Mouse (Mus musculus) limb, embryonic 14.5 days (tissue): ENCODE results near the gene Trp63. TPM values are rescaled to one million over a fixed set of nuclear protein-coding genes. Genes with fewer than 3 reads are reported as not detected.
A peak's percentile ranks its signal among the peaks of the same experiment; 100 is the strongest.

Experiments used
- ATAC-seq: fragments of 200-750 bp; cut with Nextera tagmentation; 2 replicates; pipeline ENCODE4 v1.8.0; 2017; ENCODE audit warnings: low read depth, moderate number of reproducible peaks, moderate TSS enrichment; ENCODE audit not compliant: low FRiP score
- DNase-seq: peaks from one replicate; pipeline ENCODE4 v3.0.0-alpha.2; 2015; ENCODE audit warnings: low spot score
- H3K27ac ChIP-seq: fragments of 300-500 bp; sonication (generic); replicated peaks from 2 replicates; pipeline ENCODE4 v1.5.1; 2014; ENCODE audit warnings: low read depth, mild to moderate bottlenecking, low read length, moderate library complexity, mixed read lengths
- H3K27me3 ChIP-seq: fragments of 300-500 bp; sonication (generic); 2 replicates; pipeline ENCODE4 v1.6.1; 2014; ENCODE audit warnings: low read length, mixed read lengths; ENCODE audit not compliant: control insufficient read depth, insufficient read depth
- H3K36me3 ChIP-seq: fragments of 300-500 bp; sonication (generic); 2 replicates; pipeline ENCODE4 v1.6.1; 2014; ENCODE audit warnings: mild to moderate bottlenecking, low read length, moderate library complexity, mixed read lengths; ENCODE audit not compliant: control insufficient read depth, insufficient read depth
- H3K4me1 ChIP-seq: fragments of 300-500 bp; sonication (generic); 2 replicates; pipeline ENCODE4 v1.6.1; 2014; ENCODE audit warnings: antibody characterized with exemption, low read length, mixed read lengths; ENCODE audit not compliant: control insufficient read depth, insufficient read depth
- H3K4me2 ChIP-seq: fragments of 300-500 bp; sonication (generic); replicated peaks from 2 replicates; pipeline ENCODE4 v1.6.1; 2014; ENCODE audit warnings: low read depth, mild to moderate bottlenecking, low read length, moderate library complexity; ENCODE audit not compliant: severe bottlenecking
- H3K4me3 ChIP-seq: fragments of 300-500 bp; sonication (generic); replicated peaks from 2 replicates; pipeline ENCODE4 v1.5.1; 2014; ENCODE audit warnings: low read length
- H3K9ac ChIP-seq: fragments of 300-500 bp; sonication (generic); 2 replicates; pipeline ENCODE4 v1.6.1; 2014; ENCODE audit warnings: mild to moderate bottlenecking, low read depth, low read length, moderate library complexity; ENCODE audit not compliant: severe bottlenecking
- H3K9me3 ChIP-seq: fragments of 300-500 bp; sonication (generic); 2 replicates; pipeline ENCODE4 v1.6.1; 2016; ENCODE audit warnings: low read length; ENCODE audit not compliant: control insufficient read depth
- POLR2A ChIP-seq: fragments of 200-500 bp; IDR thresholded peaks from 2 replicates; pipeline ENCODE4 v1.8.0; 2012; ENCODE audit warnings: inconsistent platforms, mild to moderate bottlenecking, moderate library complexity, borderline replicate concordance; ENCODE audit not compliant: insufficient read depth, insufficient read length; ENCODE audit errors: extremely low read depth
- WGBS: fragments of 180-500 bp; shearing (Covaris S2); extraction: QIAGEN DNeasy Blood & Tissue Kit; methylation state at CpG from one replicate; pipeline ENCODE4 v1.1.7; 2014; 5-methylcytosine and 5-hydroxymethylcytosine counted together
- polyA plus RNA-seq, 2 experiments: library from polyadenylated mRNA; depleted of rRNA in 1 of 2; stranded (reverse) in 1 of 2; unstranded in 1 of 2; fragments of >200 nt; fragmentation: Nextera tagmentation in 1 of 2; extraction: Ambion mirVana in 1 of 2; gene quantifications; 2 replicates each; pipeline versions ENCODE4 v1.2.1 to v1.2.3; 2012 to 2014

Gene Trp63
- polyA plus RNA-seq, 2 experiments: 27.6 to 58.6 TPM

GRCm38 (mm10) chr16:25777501-25777900 lies 93.9 kb downstream of the Trp63 start:
- TF ChIP-seq POLR2A: no peak
- no peak overlapping the region for H3K4me3 ChIP-seq
- H3K36me3 ChIP-seq: no peaks in the 10 kb centered on the region
- no peak overlapping the region for H3K9ac ChIP-seq
- H3K9me3 ChIP-seq: no peaks in the 10 kb centered on the region
- no peaks in the 10 kb centered on the region for H3K27me3 ChIP-seq
- H3K4me1 ChIP-seq: no peaks in the 10 kb centered on the region
- WGBS: 79% methylated on average over 1 of the region's 1 CpGs
- DNase-seq (no peak), ATAC-seq (no peak)
- H3K27ac ChIP-seq: no peak overlapping the region
- H3K4me2 ChIP-seq: no peak overlapping the region

GRCm38 (mm10) chr16:25779964-25780363 lies 96.4 kb downstream of the Trp63 start:
- no peaks in the 10 kb centered on the region for H3K27me3 ChIP-seq
- no peak overlapping the region for H3K27ac ChIP-seq
- H3K4me1 ChIP-seq: no peaks in the 10 kb centered on the region
- H3K9ac ChIP-seq: no peak overlapping the region
- no peak overlapping the region for H3K4me2 ChIP-seq
- 54% methylated on average over 4 of the region's 4 CpGs for WGBS
- TF ChIP-seq POLR2A: no peak
- ATAC-seq (no peak), DNase-seq (peak; percentile 56)
- H3K9me3 ChIP-seq: no peaks in the 10 kb centered on the region
- H3K4me3 ChIP-seq: no peak overlapping the region
- no peaks in the 10 kb centered on the region for H3K36me3 ChIP-seq

- Histone ChIP-seq H3K4me3 (no peak overlapping the region), H3K27ac (no peak overlapping the region), H3K27me3 (no peaks in the 10 kb centered on the region), H3K4me2 (no peak overlapping the region), H3K9me3 (no peaks in the 10 kb centered on the region), H3K36me3 (no peaks in the 10 kb centered on the region), H3K4me1 (no peaks in the 10 kb centered on the region), H3K9ac (no peak overlapping the region)
- no peak for TF ChIP-seq POLR2A
- ATAC-seq (no peak), DNase-seq (no peak)
- 82% methylated on average over 2 of the region's 2 CpGs for WGBS
These were observed 100.7 kb downstream of the Trp63 start for GRCm38 (mm10) chr16:25784246-25784645.

GRCm38 (mm10) chr16:25786457-25786856 lies 102.9 kb downstream of the Trp63 start:
- H3K36me3 ChIP-seq: no peaks in the 10 kb centered on the region
- no peak overlapping the region for H3K4me3 ChIP-seq
- TF ChIP-seq POLR2A: no peak
- H3K27me3 ChIP-seq: no peaks in the 10 kb centered on the region
- no peaks in the 10 kb centered on the region for H3K9me3 ChIP-seq
- WGBS: 65% methylated on average over 5 of the region's 5 CpGs
- no peak overlapping the region for H3K9ac ChIP-seq
- ATAC-seq (no peak), DNase-seq (no peak)
- H3K27ac ChIP-seq: no peak overlapping the region
- H3K4me2 ChIP-seq: no peak overlapping the region
- H3K4me1 ChIP-seq: no peaks in the 10 kb centered on the region

- Histone ChIP-seq H3K4me3 (no peak overlapping the region), H3K4me2 (no peak overlapping the region), H3K36me3 (no peaks in the 10 kb centered on the region), H3K27me3 (no peaks in the 10 kb centered on the region), H3K27ac (no peak overlapping the region), H3K4me1 (no peaks in the 10 kb centered on the region), H3K9me3 (no peaks in the 10 kb centered on the region), H3K9ac (no peak overlapping the region)
- no peak for TF ChIP-seq POLR2A
- no peak for DNase-seq
- WGBS: 56% methylated on average over 5 of the region's 5 CpGs
- ATAC-seq: no peak
These were observed 109.2 kb downstream of the Trp63 start for GRCm38 (mm10) chr16:25792640-25793266.
